Mouse (Mus musculus) Muller cell, postnatal 12 days (primary cell): Measurements from ENCODE around the gene Iars.

Source experiments
- DNase-seq: peaks from one replicate; pipeline ENCODE4 v3.0.0-alpha.2; 2015; ENCODE audit errors: inconsistent ontology term

Iars gene

DNA sequence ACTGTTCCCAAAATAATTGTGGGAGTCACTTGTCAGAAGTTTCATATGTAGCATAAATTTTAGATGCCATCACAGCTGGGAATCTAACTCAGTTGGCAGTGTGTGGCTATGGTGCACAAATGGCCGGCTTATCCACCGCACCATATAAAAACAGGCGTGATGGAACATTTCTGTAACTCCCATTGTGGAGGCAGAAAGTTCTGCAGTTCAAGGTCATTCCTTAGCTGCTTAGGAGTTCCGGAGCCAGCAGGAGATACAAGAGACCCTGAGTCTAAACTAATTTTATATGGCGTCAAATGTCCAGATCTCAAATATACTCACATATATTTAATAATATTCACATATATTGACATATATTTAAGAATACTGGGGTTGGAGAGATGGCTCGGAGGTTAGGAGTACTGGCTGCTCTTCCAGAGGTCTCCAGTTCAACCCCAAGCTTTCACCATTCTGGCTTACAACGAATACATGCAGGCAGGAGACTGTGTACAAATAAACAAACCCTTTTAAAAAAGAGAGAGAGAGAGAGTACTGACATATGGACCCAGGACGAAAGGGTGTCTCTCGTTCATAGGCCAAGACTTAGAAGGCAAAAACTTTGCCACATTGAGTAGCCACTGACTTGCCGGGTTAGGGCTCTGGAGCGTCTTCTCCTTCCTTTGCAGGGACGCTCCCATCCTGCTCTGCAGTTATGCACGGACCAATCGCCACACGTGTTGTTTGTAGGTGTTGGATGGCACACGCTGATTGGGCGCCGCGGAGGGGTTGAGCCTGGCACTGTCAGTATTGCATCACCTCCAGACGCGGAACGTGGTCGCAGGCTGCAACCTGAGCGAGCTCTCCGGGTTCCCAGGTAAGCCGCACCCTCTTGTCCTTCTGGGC, at the start of gene Iars:
Gene Iars (plus strand): TSS at position 750 of the 882 bp plus-strand sequence.
- DNase-seq: peak; percentile 96

- no peak for DNase-seq
Measured at GRCm38 (mm10) chr13:49639965-49640364, 41.9 kb upstream of the Iars start.

- DNase-seq: no peak
Measured at GRCm38 (mm10) chr13:49642650-49643049, 39.2 kb upstream of the Iars start.

DNA sequence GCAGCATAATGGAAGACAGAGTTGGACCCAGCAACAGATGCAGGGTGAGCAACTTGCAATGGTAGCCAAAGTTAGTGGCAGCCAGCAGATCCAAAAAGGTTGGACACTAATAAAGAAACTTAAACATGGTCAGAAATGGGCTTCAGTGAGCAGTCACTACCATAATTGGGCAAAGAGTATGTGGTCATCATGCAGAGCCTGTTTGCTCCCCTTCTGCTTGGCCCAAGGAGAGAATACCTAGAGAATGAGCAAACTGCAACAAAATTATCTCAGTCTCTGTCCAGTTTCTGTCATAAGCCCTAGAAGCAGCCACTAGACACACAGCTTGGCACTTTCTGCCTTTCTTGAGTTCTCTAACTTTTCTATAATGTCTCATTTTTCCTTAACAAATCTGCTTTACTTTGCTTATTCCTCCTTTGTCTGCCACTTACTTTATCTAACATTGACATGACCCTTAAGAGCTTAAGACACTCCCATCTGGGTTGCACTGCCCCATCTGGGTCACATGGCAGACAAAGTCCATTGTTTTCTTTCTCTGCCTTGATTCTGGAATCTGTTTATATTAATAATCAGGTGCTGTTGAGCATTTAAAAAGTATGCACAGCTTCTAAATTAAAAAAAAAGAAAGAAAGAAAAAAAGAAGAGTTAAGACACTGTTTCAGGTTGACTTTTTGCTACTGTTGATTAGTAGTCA, 38.1 kb upstream of the Iars start:
- peak; percentile 51 for DNase-seq

DNA sequence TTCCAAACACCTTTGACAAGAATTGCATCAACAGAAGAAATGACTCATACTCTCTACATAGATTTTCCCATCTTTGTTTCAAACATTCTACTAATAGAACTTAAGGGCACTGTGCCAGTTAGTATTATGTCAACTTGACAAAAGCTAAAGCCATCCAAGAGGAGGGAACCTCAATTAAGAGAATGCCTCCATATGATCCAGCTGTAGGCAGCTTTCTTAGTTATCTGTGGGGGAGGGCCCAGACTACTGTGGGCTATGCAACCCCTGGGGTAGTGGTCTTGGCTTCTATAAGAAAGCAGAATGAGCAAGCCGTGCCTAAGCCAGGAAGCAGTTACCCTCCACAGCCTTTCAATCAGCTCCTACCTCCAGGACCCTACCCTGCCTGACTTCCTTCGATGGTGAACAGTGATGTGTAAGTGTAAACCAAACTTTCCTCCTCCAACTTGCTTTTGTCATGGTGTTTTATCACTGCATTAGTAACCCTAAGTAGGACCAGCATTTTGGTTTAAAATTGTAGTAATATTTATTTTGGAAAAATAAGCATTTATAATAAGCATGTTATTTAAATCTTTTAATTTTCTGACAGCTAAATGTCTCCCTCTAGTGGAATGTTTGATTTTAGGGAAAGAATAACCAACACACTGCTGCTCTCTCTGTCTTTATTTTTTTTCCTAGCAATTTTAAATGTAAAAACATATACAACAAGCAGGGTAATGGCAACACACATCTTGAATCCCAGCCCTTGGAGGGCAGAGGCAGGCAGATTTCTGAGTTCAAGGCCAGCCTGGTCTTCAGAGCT, 37.0 kb upstream of the Iars start:
- peak; percentile 36 for DNase-seq

- no peak for DNase-seq
Measured at GRCm38 (mm10) chr13:49646019-49646418, 35.9 kb upstream of the Iars start.

DNA sequence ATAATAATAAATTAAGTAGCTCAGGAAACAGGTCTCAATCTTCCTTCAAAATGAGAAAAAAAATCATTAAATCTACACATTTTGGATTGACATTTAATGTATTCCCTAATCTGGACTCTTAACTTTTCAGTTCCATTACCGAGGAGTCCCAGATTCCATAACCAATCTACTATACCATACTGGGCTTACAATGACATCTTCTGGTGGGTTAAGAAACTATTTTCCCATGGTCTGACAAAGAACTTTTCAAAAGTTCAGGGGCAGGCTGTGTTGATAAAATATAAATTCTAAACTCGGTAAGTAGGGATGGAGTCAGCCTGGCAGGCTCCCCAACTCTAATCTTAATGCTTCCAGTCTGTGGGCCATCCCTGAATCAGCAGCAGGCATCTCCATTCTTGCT, 30.8 kb upstream of the Iars start:
- no peak for DNase-seq

GRCm38 (mm10) chr13:49651781-49652351, 30.0 kb upstream of the Iars start:
- DNase-seq: no peak

GRCm38 (mm10) chr13:49652481-49653179, 29.3 kb upstream of the Iars start, which contains the start of the genes Cenpp and Nol8:
Gene Cenpp (minus strand): TSS chr13:49652785.
Gene Nol8 (plus strand): TSS chr13:49653078.
- DNase-seq: peak; percentile 99

- DNase-seq: no peak
Measured at GRCm38 (mm10) chr13:49653180-49653541, 28.7 kb upstream of the Iars start.

GRCm38 (mm10) chr13:49677793-49678192, 4.1 kb upstream of the Iars start:
- no peak for DNase-seq

- no peak for DNase-seq
Measured at GRCm38 (mm10) chr13:49682233-49682846, 440 bp downstream of the Iars start.

GRCm38 (mm10) chr13:49684266-49684665, 2.4 kb downstream of the Iars start:
- DNase-seq: no peak

GRCm38 (mm10) chr13:49691056-49691455, 9.2 kb downstream of the Iars start:
- DNase-seq: no peak

- peak; percentile 46 for DNase-seq
Measured at GRCm38 (mm10) chr13:49703216-49703779, 21.4 kb downstream of the Iars start.

GRCm38 (mm10) chr13:49706032-49706690, 24.3 kb downstream of the Iars start:
- DNase-seq: peak; percentile 37

DNA sequence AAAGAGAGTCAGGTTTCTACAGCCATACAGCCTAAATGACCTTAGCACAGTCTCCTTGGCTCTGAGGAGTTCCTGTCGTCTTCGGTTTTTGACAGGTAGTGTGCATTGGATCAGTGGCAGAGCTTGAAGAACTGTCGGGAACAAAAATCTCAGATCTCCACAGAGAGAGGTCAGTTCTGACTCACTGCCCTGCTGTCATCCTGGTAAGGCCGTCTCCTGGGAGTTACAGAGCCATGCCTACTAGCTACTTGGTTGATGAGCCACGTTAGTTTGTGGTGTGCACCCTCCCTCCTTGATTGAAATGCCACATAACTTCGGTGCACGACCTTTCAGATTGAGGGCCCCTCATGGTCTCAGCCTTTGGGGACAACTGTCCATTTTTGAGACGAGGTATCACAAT, 26.4 kb downstream of the Iars start:
- DNase-seq: peak; percentile 2

- no peak for DNase-seq
Measured at GRCm38 (mm10) chr13:49712047-49712721, 30.3 kb downstream of the Iars start.

- DNase-seq: no peak
Measured at GRCm38 (mm10) chr13:49719310-49719709, 37.4 kb downstream of the Iars start.
